Mouse (Mus musculus) v-Abl transformed pro-B cells (cell line): ENCODE data around the gene Dpp10.

ENCODE experiments used
- in situ Hi-C, 2 experiments: fragments of 400-800 bp; cut with MboI; formaldehyde crosslinking; loops; one replicate each; pipeline ENCODE4 v1.15.1; 2025; ENCODE audit not compliant: unreplicated experiment in 2 of 2

The Dpp10 gene

DNA sequence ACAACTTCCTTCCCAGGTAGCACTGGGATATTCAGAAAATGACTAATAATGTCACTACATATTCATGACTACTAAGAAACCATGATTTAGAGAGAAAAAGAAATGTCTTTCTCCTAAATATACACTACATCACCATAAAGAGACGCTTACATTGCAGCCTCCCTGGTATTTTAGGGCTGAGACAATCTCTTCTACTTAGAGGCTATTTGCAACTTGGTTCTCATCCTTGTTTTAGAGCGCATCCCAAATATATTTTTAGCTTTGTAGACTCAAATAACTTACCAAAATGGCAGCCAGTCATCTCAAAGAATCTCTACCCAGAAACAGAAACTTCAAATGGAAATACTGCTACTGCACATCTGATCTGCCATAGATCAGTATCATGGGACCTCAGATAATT, 121.5 kb downstream of the Dpp10 start:
- in situ Hi-C loops = no loop called here

DNA sequence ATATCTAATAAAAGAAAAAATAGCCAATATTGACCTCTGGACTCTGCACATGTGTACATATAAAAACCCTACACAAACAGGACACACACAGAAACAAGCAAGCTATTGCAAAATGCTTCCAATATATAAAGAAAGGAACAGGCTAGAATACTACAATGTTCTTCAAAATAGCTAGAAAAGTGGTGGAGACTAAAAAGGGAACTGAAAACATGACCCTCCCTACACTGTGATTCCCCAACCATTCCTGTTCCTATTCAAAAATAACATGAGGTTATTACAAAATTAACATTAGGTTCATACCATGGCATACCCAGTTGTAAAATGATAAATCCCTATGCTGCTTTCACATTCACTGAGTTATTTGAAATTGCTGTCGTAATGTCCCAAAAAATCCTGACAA, 125.8 kb downstream of the Dpp10 start:
- in situ Hi-C loops = no loop called here

DNA sequence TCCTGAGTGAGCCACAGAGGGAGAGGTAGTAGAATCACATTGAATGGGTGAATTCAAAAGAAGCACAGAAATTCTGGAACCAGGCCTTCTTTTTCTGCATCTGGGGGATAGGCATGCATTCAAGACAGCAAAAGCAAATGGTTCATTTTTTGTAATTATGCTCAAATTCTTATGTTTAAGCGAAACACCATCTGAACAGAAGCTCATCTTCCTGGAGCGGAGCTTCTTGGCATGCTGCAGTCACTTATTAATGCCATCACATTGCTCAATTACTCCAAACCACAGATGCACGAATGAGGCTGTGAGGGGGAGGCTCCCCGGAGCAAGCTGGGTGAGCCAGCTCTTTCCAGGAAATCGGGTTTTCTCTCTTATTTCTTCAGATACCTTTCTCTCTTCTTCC, 142.7 kb downstream of the Dpp10 start:
- in situ Hi-C loops = no loop called here

DNA sequence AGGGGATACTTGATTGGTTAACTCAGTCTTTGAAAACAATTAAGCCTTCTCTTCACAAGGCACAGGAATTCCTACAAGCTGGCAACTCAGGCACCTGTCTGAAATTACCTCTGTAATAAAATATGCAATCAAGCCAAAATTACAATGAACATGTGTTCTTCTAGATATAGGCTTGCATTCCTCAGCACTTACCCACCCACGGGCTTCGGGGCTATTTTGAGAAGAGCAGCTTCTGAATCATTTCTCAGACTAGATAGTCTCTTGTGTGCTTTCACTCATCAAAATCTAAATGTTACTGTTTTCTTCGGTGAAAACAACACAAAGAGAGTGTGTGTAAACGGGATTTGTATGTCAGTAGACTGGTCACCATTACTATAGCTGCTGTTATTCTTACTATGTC, 144.1 kb downstream of the Dpp10 start:
- in situ Hi-C loops = no loop called here

DNA sequence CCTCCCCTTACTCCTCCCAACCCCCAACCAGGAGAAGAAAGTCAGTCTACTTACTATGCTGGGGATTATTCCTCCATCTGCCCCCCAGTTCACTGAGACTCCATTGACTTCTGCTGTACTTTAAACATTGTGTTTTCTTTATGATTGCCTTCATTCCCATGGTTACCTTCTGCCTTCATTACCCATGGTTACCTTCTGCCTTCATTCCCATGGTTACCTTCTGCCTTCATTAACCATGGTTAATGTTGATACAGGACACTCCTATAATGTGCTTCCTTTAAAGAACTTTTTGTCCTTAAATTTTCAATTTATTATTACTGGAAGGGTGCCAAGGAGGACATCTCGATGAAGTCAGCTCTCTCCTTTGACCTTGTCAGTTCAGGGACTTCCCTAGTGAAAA, 158.1 kb downstream of the Dpp10 start:
- in situ Hi-C loops = no loop called here

DNA sequence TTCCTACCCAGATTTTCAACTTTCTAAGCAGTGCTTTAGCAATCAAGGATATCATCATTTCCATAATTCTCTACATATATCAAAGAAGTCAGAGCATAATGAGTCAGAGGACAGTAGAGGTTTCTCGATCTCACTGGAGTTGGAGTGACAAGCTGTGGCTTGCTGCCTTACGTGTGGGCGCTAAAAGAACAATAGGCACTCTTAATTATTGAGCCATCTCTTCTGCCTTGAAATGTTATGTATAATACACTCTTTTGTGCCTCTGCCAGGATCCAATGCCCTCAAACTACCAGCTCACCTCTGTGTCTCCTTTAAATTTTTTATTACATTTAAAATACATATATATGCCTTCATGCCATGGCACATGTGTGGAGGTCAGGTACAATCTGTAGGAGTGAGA, 198.5 kb downstream of the Dpp10 start:
- in situ Hi-C loops = no loop called here

DNA sequence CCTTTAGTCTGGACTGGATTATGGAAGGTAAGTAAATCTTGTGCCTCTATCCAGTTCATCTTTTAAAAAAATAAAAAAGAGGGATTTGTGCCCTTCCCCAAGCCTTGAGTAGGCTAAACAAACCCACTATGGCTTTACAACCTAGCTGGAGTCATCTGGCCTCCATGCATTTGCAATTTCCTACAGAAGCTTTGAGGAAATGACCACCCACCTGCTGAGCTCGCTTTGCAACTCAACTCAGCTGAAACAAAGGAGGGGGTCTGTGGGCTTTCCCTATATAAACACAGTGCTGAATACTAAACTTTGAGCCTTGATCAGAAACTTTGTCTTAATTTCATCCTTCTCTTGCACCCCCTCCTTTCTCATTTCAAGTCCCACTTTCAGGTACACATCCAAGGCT, 244.2 kb downstream of the Dpp10 start:
- in situ Hi-C loops = no loop called here

DNA sequence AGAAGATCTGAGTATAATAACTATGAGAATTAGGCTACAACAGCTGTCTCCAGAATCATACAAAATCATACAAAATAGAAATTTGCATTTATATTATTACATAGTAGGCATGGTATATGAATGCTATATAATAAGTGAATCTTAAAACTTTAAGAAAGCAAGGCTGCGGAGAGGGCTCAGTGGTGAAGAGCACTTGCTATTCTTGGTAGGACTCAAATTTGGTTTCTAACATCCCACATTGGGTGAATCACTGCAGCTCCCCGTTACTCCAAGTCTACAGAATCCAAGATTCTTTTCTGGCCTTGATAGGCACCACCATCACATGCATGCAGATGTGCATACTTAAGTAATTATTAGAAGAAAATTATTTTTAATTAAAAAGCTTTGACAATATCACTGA, 279.8 kb downstream of the Dpp10 start:
- in situ Hi-C loops = no loop called here

DNA sequence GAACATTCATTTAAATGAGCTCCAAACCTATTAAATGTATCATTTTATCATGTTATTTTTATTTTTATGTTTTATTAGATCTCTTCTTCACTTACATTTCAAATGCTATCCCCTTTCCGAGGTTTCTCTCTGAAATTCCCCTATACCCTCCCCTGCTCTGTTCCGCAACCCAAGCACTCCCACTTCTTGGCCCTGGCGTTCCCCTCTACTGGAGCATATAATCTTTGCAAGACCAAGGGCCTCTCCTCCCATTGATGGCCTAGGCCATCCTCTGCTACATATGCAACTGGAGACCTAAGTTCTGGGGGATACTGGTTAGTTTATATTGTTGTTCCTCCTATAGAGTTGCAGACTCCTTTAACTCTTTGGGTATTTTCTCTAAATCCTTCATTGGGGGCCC, 283.1 kb downstream of the Dpp10 start:
- in situ Hi-C loops = no loop called here

DNA sequence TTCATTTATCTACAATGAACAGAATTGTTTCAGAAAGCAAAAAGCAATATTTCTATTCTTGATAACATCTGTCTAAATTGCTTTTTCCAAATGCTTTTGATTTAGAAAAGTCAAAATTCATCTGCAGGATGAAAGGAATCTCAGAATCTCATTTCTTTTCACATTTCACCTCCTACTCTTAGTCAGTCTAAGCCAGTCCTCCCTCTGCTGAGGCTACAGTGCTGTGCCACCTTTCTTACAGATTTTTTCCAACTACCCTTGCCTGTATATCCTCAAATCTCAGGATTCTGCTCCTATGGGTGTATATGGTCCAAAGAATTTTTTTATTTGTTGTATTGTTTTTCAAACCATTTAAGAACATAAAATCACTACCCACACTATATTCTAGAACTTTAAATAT, 289.3 kb downstream of the Dpp10 start:
- in situ Hi-C loops = no loop called here

DNA sequence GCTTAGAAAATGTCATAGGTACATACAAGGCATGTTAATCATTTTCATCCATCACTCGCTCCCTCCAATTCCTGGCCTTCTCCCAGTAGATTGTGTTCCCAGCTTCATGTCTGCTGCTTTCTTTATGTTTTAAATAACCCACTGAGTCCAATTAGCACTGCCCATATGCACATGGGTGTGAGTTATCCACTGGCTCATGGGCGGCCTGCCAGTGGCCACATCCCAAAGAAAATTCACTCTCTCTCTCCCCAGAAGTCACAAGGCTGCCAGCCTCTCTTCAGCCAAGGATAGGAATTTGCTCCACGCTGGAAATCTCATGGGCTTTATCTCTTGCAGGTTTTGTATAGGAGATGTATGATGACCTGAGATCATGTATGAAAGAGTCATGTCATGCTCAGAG, 338.1 kb downstream of the Dpp10 start:
- in situ Hi-C loops = no loop called here

DNA sequence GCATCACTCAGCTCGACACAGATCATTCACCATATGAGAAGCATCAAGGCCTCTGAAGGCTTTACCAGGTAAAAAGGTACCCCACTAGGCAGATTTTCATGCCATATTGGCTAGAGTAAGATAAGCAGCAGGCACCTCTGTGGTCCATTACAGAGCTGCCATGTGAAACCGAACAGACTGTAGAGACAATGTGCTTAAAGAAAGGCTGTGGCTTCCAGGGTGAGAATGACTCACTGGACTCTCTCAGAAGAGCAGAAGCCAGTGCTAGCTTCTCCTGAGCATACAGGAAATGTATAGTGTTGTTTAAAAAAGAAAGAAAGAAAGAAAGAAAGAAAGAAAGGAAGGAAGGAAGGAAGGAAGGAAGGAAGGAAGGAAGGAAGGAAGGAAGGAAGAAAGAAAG, 386.9 kb downstream of the Dpp10 start:
- in situ Hi-C loops = no loop called here

DNA sequence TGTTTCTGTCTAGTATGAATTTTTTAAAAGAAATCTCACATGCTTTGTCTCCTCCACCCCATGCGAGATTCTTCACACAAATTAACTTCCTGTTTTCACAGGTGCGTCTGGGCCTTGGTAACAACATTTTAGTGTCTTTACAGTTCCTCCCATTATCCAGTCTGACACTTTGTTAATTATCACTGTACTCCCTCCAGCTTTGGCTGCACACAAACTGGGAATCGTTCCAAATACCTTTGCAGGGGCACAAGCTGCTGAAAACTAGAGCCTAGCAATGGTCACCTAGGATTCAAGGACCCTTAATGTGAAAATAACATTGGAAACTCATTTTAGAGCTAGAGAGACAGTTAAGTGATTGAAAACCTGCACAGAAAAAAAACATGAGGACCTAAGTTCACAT, 388.8 kb downstream of the Dpp10 start:
- in situ Hi-C loops = no loop called here

DNA sequence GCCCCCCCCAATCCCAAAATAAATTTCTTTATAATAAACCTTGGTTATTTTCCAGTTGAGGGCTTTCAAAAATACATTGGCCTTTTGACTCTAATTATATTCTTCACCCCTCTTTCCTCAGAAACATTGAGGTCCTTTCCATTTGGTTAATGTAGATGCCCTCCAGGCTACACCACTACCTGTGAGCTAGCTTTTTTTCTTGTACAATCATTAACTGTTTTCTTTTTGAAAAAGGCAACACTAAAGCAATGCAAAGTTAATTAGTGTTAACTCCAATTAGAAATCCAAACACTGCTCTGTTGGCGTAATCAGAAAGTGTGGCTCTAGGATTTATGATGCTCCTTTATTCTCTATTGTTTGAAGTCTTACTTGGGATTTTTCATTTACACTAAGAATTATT, 407.5 kb downstream of the Dpp10 start:
- in situ Hi-C loops = no loop called here

DNA sequence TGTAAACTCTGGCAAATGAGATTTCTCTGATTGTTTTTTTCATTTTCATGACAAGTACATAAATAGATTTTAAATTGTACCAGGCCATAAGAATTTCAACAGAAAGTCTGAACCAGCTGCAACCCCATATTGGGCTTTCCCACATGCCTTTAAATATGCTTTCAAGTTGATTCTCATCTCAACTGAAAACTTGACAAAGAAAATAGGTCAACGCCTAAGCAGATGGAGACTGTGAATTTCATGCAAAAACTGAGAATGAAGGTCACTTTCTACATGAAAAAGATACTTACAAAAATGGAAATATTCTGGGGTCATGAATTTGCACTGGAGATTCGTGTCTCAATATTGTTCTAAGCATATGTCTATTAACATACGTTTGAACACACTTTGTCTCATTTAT, 417.1 kb downstream of the Dpp10 start:
- in situ Hi-C loops = no loop called here

DNA sequence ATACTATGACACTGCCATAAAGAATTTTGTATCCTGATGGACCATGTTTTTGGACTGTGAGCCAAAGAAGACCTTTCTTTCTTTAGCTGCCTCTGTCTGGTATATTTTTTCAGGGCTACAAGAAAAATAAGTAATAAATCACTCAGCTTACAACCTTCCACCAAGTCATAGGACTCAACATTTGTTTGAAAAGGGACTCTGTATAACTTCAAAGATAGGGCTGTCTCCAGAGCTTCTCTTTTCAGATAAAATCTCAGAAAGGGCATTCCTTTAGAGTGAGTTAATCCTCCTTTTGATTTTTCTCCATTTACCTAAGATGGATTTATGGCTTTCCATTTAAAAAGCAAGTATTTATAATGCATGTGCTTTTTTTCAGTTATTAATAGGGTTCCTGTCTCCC, 460.5 kb downstream of the Dpp10 start:
- in situ Hi-C loops = no loop called here

DNA sequence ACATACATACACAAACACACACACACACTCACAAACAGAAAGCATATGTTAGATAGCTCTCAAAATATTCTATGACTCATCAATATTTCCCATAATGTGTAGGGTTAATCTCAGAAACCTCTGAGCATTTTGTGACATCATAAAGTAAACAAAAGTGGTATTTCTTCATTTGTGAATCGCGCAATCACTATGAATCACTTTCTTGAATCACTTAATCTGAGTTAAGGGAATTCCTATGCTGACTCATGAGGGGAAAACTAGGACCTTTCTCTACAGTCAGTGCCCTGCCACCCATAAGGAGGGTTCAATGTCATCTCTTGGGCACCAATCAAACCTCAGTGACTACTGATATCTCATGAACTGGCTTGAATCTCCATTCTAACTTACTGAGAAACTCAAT, 465.2 kb downstream of the Dpp10 start:
- in situ Hi-C loops = no loop called here

DNA sequence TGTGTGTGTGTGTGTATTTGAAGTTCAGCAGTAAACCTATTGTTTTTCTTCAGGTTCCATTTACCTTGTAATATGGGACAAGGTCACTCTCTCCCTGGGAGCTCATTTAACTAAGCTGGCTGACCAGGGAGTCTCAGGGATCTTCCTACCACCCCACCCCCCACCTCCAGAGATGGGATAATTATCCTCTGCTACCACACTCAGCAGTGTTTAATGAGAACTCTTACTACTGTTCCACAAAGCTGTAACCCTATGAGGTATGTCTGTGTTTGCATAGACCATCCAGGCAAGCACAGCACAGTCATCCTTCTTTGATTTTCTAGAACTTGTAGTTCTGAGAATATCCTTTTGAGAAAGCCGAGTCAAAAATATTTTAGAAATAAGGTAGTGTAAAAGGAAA, 471.6 kb downstream of the Dpp10 start:
- in situ Hi-C loops = no loop called here

DNA sequence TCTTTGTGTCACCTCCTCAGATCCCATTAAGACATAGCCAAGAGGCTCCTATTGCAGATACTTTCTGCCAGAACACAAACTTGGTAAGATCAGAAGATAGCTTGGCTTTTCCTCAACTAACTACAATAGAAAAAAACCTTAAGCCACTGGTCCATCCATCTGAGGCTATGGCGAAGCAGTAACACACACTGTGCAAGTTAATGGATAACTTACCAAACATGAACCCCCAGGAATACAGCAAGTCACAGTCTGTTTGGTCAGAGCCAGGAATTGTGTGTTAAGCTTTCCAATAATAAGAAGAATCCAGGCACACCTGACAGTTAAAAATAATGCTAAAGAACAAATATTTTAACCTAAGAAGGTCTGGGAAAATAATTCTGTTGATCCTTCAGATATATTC, 502.9 kb downstream of the Dpp10 start:
- in situ Hi-C loops = no loop called here

DNA sequence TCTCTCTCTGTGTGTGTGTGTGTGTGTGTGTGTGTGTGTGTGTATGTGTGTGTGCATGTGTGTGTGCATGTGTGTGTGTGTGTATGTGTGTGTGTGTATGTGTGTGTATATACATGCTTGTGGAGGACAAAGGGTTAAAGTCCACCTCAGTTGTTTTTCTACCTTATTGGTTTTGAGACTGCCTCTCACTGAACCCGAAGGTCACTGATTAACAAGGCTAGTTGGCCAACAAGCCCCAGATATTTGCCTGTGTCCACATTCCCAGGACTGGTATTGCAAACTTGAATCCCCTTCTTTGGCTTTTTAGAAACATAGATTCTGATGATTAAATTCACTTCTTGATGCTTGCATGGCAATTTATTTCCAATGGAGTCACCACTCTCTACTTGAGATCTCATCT, 577.6 kb downstream of the Dpp10 start:
- in situ Hi-C loops = no loop called here

DNA sequence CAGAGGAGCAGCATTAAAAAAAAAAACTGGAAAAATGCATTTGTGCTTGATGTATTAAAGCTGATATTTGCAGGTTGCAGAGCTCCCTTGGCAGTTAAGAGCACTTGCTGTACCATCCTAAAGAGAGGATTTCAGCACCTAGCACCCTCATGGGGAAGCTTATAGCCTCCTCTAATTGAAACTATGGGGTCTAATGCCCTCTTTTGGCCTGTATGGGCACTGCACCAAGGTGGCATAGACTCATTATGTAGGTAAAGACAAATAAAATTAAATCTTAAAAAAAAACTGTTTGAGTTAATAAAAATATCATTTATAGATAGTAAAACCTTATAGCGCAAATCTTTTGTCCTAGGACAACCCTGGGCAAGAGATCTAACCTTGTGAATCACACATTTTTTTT, 631.2 kb downstream of the Dpp10 start:
- in situ Hi-C loops = no loop called here

DNA sequence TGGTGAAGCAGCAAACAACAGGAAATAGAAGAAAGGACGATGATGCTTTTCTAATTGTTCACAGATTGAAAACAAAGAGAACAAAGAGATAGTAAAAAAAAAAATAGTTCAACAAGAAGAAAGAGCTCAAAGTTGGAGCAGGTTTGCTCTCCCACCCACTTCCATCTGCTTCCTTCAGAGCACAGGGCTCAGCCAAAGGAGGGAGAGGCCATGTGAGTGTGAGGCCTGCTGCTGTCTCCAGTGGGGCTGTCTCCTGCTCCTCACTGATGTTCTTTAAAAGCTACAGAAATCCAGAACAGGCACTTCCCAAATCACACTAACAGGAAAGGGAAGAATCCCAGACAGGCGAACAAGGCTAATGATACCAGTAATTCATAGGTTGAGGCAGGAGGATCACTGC, 694.1 kb downstream of the Dpp10 start:
- in situ Hi-C loops = no loop called here

DNA sequence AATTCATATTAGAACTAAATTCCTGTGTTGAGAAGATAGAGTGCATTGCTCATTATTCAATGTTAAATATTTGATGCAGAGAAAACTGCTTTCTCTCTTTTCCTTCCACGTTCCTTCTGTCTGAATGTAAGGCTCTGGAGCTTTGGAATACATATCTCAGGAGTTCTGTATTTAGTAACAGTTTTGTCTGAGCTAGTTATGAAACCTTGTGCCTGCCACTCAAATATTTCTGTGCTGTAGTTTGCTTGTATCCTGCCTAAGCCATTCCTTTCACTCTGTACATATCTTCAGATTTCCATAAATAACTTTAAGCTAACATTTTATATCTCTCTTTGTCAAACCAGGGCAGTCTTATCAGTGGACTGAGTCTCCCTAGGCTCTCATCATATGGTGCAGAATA, 707.5 kb downstream of the Dpp10 start:
- in situ Hi-C loops = no loop called here

DNA sequence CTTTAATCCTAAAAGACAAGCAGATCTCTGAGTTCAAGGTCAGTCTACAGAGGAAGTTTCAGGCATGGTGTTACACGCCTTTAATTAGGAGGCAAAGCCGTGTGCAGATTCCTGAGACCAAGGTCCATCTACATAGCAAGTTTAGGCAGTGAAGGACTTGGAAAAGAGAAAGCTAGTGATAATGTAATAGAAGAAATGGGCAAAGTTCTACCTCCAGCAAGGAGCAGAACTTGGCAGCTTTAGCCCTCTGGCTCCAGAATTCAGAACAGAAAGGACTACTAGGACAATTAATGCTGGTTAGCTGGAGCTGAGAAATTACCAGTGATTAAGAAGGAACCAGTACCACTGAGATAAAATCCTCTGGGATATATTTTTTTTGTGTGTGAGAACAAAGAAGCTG, 728.5 kb downstream of the Dpp10 start:
- in situ Hi-C loops = no loop called here
